Mouse (Mus musculus): ENCODE measurements at regions not wholly inside any gene's neighbourhood (a gene's known extent, or its start where the extent isn't known, plus 50 kb on each side); places are given as distances from the start of the nearest gene placed in this dataset.

DNA sequence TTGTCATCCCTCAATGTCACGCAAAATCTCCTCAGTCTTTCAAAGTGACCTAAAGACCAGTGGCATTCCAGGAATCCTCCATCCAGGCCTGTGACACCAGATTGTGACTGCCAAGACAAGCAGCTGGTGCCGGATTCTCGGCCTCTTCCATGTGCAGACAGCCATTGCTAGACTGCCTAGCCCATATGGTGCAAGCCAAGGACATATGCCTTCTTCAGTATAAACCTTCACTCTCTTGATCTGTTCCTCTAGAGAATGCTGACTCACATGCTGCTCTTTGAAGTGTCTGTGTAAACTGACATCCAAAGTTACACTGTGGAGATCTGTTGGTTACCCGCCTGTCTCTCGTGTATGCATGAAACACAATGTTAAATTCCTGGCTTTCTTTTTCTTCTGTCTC, 589.4 kb upstream of the Kdm8 start:
- no peak overlapping the region for H3K4me3 ChIP-seq (ENCODE audit: low read depth, low read length)
- 79% methylated on average over 5 of the region's 5 CpGs for WGBS
- H3K36me3 ChIP-seq (ENCODE audit: control insufficient read depth, insufficient read depth, low read length): no peaks in the 10 kb centered on the region
- no peaks in the 10 kb centered on the region for H3K27me3 ChIP-seq (replicated peaks; ENCODE audit: control insufficient read depth, insufficient read depth, low read length)
- no peak overlapping the region for H3K4me2 ChIP-seq (ENCODE audit: low read length)
- H3K27ac ChIP-seq (ENCODE audit: low read depth): no peak overlapping the region
- DNase-seq (ENCODE audit: low spot score) (no peak), ATAC-seq (replicated peaks; ENCODE audit: low FRiP score, low TSS enrichment, low read depth) (no peak)
- H3K9me3 ChIP-seq (ENCODE audit: control insufficient read depth, low read length): no peaks in the 10 kb centered on the region
- no peaks in the 10 kb centered on the region for H3K4me1 ChIP-seq (replicated peaks; ENCODE audit: control insufficient read depth, insufficient read depth, low read length)
- H3K9ac ChIP-seq (ENCODE audit: low read length): no peak overlapping the region

DNA sequence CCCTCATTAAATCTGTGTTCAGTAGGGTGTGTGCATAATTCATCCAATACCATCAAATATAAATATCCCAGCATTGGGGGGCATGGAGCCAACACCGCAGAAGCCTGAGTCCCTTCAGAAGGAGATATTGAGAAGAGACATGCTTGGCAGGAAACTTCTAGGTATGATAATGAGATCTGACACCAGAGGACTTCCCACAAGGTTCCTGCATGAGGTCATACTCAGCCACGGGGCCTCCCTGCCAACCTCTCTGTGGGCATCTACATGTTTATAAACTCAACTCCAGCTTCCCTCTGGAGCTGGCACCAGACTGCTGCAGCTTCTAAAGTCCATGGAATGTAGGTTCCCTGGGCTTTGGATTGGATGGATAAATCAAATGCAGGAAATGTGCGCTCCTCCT, 587.4 kb upstream of the Kdm8 start:
- H3K9me3 ChIP-seq (ENCODE audit: control insufficient read depth, low read length): peaks cover under 1% of the 10 kb centered on the region; the same call in 1 of the 2 replicates
- H3K27me3 ChIP-seq (replicated peaks; ENCODE audit: control insufficient read depth, insufficient read depth, low read length): no peaks in the 10 kb centered on the region
- H3K4me1 ChIP-seq (replicated peaks; ENCODE audit: control insufficient read depth, insufficient read depth, low read length): no peaks in the 10 kb centered on the region
- DNase-seq (ENCODE audit: low spot score) (peak; percentile 3), ATAC-seq (replicated peaks; ENCODE audit: low FRiP score, low TSS enrichment, low read depth) (no peak)
- no peak overlapping the region for H3K4me3 ChIP-seq (ENCODE audit: low read depth, low read length)
- WGBS: 80% methylated on average over 3 of the region's 3 CpGs
- H3K27ac ChIP-seq (ENCODE audit: low read depth): no peak overlapping the region
- no peaks in the 10 kb centered on the region for H3K36me3 ChIP-seq (ENCODE audit: control insufficient read depth, insufficient read depth, low read length)
- no peak overlapping the region for H3K4me2 ChIP-seq (ENCODE audit: low read length)
- no peak overlapping the region for H3K9ac ChIP-seq (ENCODE audit: low read length)

DNA sequence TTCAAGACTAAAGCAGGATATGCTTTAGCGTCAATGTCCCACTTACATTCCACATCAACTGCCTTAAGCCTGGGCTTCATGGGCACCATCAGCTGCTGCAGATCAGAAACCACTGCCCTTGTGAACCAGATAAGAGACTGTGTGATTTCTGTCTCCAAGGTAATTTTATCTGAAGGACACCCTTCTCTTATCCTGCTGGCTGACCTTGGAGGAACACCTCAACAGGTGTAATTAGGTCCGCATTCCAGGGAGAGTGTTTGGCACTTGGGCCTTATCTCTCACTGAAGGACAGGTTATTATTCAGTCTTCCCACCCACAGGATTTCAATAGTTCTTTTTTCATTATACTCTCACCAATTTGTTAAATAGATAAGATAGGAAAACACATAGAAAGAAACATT, 583.1 kb upstream of the Kdm8 start:
- 70% methylated on average over 2 of the region's 2 CpGs for WGBS

DNA sequence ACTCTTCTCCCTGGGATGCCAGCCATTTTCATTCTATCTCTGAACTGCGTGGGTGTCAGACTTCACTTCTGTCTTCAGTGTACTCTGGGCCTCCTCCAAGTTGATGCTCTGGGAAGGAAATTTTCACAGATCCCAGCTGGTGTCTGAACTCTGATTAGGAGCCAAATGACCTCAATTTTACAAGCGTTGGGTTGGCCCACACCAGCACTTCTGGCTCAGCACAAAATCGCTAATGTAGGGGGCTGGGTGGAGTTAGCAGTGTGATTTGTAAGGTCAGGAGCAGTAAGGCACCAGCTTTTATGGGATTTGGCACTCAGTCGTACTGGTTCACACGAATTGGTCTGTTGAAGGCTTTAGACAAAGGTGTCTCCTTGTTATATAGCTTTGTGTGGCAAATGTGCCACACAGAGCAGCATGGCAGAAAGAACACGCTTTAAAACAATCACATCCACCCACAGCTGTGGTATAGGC, 576.3 kb upstream of the Kdm8 start:
- Histone ChIP-seq H3K4me3 (ENCODE audit: low read depth, low read length) (no peak overlapping the region), H3K4me2 (ENCODE audit: low read length) (no peak overlapping the region), H3K9ac (ENCODE audit: low read length) (no peak overlapping the region), H3K27me3 (replicated peaks; ENCODE audit: control insufficient read depth, insufficient read depth, low read length) (no peaks in the 10 kb centered on the region), H3K4me1 (replicated peaks; ENCODE audit: control insufficient read depth, insufficient read depth, low read length) (no peaks in the 10 kb centered on the region), H3K9me3 (ENCODE audit: control insufficient read depth, low read length) (no peaks in the 10 kb centered on the region), H3K27ac (ENCODE audit: low read depth) (peak overlapping the region; percentile 47; the same call in 1 of the 2 replicates), H3K36me3 (ENCODE audit: control insufficient read depth, insufficient read depth, low read length) (no peaks in the 10 kb centered on the region)
- WGBS: 45% methylated on average over 6 of the region's 6 CpGs
- DNase-seq (ENCODE audit: low spot score): no peak
- no peak for ATAC-seq (replicated peaks; ENCODE audit: low FRiP score, low TSS enrichment, low read depth)

More for the DNA sequence above, 583.1 kb upstream of the Kdm8 start:
- H3K4me3 ChIP-seq (ENCODE audit: low read depth, low read length): no peak overlapping the region
- H3K4me2 ChIP-seq (ENCODE audit: low read length): no peak overlapping the region
- no peaks in the 10 kb centered on the region for H3K27me3 ChIP-seq (replicated peaks; ENCODE audit: control insufficient read depth, insufficient read depth, low read length)
- no peak overlapping the region for H3K27ac ChIP-seq (ENCODE audit: low read depth)
- no peaks in the 10 kb centered on the region for H3K36me3 ChIP-seq (ENCODE audit: control insufficient read depth, insufficient read depth, low read length)
- DNase-seq (ENCODE audit: low spot score) (no peak), ATAC-seq (replicated peaks; ENCODE audit: low FRiP score, low TSS enrichment, low read depth) (no peak)
- H3K9me3 ChIP-seq (ENCODE audit: control insufficient read depth, low read length): peaks cover 4% of the 10 kb centered on the region; the same call in 1 of the 2 replicates
- H3K4me1 ChIP-seq (replicated peaks; ENCODE audit: control insufficient read depth, insufficient read depth, low read length): no peaks in the 10 kb centered on the region
- no peak overlapping the region for H3K9ac ChIP-seq (ENCODE audit: low read length)

DNA sequence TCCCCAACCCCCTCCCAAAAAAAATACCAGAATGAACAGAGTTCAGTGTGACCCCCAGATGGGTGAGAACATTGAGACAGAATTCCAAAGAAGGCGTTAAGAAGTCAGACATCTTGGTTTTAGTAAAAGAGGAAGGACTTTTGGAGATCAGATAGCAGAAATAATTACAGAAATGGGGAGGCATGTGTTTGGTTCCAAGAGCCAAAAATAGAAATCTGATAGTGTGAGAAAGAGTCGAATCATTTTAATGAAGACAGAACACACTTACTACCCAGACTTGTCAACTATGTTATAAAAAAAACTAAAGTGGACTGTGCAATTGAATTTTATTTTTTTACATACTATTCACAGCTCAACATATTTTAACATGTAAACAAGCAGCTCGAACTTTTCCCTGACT, 575.9 kb upstream of the Kdm8 start:
- 73% methylated on average over 3 of the region's 3 CpGs for WGBS
- DNase-seq (ENCODE audit: low spot score) (no peak), ATAC-seq (replicated peaks; ENCODE audit: low FRiP score, low TSS enrichment, low read depth) (no peak)
- Histone ChIP-seq H3K27me3 (replicated peaks; ENCODE audit: control insufficient read depth, insufficient read depth, low read length) (no peaks in the 10 kb centered on the region), H3K9me3 (ENCODE audit: control insufficient read depth, low read length) (no peaks in the 10 kb centered on the region), H3K9ac (ENCODE audit: low read length) (no peak overlapping the region), H3K4me1 (replicated peaks; ENCODE audit: control insufficient read depth, insufficient read depth, low read length) (no peaks in the 10 kb centered on the region), H3K27ac (ENCODE audit: low read depth) (peak overlapping the region; percentile 47; the same call in 1 of the 2 replicates), H3K4me3 (ENCODE audit: low read depth, low read length) (no peak overlapping the region), H3K4me2 (ENCODE audit: low read length) (no peak overlapping the region), H3K36me3 (ENCODE audit: control insufficient read depth, insufficient read depth, low read length) (no peaks in the 10 kb centered on the region)

DNA sequence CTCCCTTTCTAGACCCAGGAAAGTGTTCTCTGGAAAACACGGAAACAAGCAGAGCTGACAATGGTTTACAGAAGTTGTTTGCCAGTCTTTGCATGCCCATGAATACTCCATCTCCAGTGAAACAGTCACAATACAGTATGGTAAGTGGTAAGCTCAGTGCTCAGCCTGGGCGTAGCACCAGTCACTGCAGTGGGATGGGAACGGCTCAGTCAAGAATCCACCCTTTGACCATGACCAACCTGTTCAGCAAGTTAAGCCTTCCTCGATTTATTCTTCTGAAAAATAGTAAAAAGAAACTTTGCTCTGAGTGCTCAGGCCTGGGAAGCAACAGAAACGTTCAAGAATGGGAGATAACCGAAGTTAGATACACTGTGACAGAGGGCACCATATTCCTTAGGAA, 563.7 kb upstream of the Kdm8 start:
- DNase-seq (ENCODE audit: low spot score) (no peak), ATAC-seq (replicated peaks; ENCODE audit: low FRiP score, low TSS enrichment, low read depth) (no peak)
- H3K4me1 ChIP-seq (replicated peaks; ENCODE audit: control insufficient read depth, insufficient read depth, low read length): no peaks in the 10 kb centered on the region
- no peak overlapping the region for H3K9ac ChIP-seq (ENCODE audit: low read length)
- H3K36me3 ChIP-seq (ENCODE audit: control insufficient read depth, insufficient read depth, low read length): no peaks in the 10 kb centered on the region
- no peaks in the 10 kb centered on the region for H3K9me3 ChIP-seq (ENCODE audit: control insufficient read depth, low read length)
- H3K4me3 ChIP-seq (ENCODE audit: low read depth, low read length): no peak overlapping the region
- no peak overlapping the region for H3K27ac ChIP-seq (ENCODE audit: low read depth)
- no peaks in the 10 kb centered on the region for H3K27me3 ChIP-seq (replicated peaks; ENCODE audit: control insufficient read depth, insufficient read depth, low read length)
- H3K4me2 ChIP-seq (ENCODE audit: low read length): no peak overlapping the region
- 78% methylated on average over 6 of the region's 6 CpGs for WGBS

DNA sequence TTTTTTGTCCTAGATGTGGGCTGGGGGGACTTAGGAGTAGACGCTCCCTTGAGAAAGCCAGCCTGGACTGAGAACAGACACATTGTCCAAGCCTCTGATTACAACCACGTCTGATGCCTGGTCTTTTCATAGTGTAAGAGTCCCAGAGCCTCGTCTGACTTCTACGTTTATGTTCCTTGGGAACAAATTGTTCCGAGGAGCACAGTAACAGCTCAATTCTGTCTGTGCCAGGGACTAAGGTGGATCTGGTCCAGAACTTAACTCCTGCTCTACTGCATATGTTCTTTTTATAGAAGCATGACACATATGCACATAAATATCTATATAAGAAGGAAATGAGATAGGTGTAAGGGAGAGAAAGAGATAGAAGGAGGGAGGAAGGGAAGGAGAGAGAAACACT, 537.2 kb upstream of the Kdm8 start:
- H3K9me3 ChIP-seq (ENCODE audit: control insufficient read depth, low read length): no peaks in the 10 kb centered on the region; the same call in 1 of the 2 replicates
- no peak overlapping the region for H3K4me2 ChIP-seq (ENCODE audit: low read length)
- no peak overlapping the region for H3K9ac ChIP-seq (ENCODE audit: low read length)
- no peak overlapping the region for H3K4me3 ChIP-seq (ENCODE audit: low read depth, low read length)
- no peaks in the 10 kb centered on the region for H3K36me3 ChIP-seq (ENCODE audit: control insufficient read depth, insufficient read depth, low read length)
- ATAC-seq (replicated peaks; ENCODE audit: low FRiP score, low TSS enrichment, low read depth): no peak
- no peaks in the 10 kb centered on the region for H3K27me3 ChIP-seq (replicated peaks; ENCODE audit: control insufficient read depth, insufficient read depth, low read length)
- H3K27ac ChIP-seq (ENCODE audit: low read depth): no peak overlapping the region
- DNase-seq (ENCODE audit: low spot score): no peak
- no peaks in the 10 kb centered on the region for H3K4me1 ChIP-seq (replicated peaks; ENCODE audit: control insufficient read depth, insufficient read depth, low read length)
- WGBS: 49% methylated on average over 5 of the region's 5 CpGs

DNA sequence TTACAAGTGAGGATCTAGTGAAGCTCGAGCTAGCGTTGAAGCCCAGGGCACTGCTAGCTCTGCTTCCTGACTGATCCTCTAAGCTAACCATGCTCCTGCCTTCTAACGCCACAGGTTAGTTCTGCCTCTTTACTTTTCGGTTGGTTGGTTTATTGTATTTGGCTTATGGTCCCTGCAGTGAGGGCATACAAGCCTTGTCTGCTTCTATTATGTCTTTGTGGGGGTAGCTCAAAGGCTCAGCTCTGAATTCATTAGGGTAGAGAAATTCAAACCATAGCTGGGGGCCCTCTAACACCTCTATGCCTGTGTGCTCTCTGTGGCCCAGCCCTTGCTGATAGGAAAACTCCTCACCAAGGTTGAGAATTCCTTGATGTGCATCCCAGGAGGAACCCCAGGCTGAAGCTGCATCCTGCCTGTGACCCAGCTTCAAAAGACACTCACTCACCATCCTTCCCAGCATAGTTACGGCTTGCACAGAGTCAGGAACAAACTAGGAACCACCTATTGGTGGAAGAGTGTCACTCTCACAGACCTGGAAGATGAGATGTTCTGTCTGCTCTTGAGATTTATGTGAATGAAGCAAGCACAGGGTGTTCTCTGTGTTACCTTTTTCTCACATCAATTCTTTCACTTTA, 536.7 kb upstream of the Kdm8 start:
- H3K36me3 ChIP-seq (ENCODE audit: control insufficient read depth, insufficient read depth, low read length): no peaks in the 10 kb centered on the region
- no peak overlapping the region for H3K4me2 ChIP-seq (ENCODE audit: low read length)
- H3K4me3 ChIP-seq (ENCODE audit: low read depth, low read length): no peak overlapping the region
- H3K9ac ChIP-seq (ENCODE audit: low read length): no peak overlapping the region
- H3K9me3 ChIP-seq (ENCODE audit: control insufficient read depth, low read length): no peaks in the 10 kb centered on the region; the same call in 1 of the 2 replicates
- no peak for DNase-seq (ENCODE audit: low spot score)
- H3K4me1 ChIP-seq (replicated peaks; ENCODE audit: control insufficient read depth, insufficient read depth, low read length): no peaks in the 10 kb centered on the region
- WGBS: 67% methylated on average over 5 of the region's 5 CpGs
- no peaks in the 10 kb centered on the region for H3K27me3 ChIP-seq (replicated peaks; ENCODE audit: control insufficient read depth, insufficient read depth, low read length)
- no peak overlapping the region for H3K27ac ChIP-seq (ENCODE audit: low read depth)
- ATAC-seq (replicated peaks; ENCODE audit: low FRiP score, low TSS enrichment, low read depth): no peak

DNA sequence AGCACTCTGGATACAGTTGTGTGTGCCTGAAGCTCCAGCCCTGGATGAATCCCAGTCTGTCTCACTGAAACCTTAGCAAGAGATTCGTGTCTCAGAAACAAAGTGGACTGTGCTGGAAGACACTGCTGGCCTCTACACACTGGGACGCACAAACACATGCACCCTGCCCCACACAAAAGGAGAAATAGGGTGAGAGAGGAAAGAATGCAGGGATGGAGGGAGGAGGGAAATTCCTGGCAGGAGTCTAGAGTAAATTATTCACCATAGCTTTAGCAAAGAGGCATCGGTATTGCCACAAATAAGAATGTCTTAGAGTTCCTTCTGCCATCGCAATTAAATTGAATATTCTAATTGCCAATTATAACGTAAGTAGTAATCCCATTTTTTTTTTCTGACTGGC, 530.4 kb upstream of the Kdm8 start:
- no peaks in the 10 kb centered on the region for H3K27me3 ChIP-seq (replicated peaks; ENCODE audit: control insufficient read depth, insufficient read depth, low read length)
- H3K9ac ChIP-seq (ENCODE audit: low read length): no peak overlapping the region
- DNase-seq (ENCODE audit: low spot score): no peak
- 72% methylated on average over 5 of the region's 5 CpGs for WGBS
- ATAC-seq (replicated peaks; ENCODE audit: low FRiP score, low TSS enrichment, low read depth): no peak
- H3K27ac ChIP-seq (ENCODE audit: low read depth): no peak overlapping the region
- H3K9me3 ChIP-seq (ENCODE audit: control insufficient read depth, low read length): no peaks in the 10 kb centered on the region; the same call in 1 of the 2 replicates
- no peak overlapping the region for H3K4me2 ChIP-seq (ENCODE audit: low read length)
- H3K36me3 ChIP-seq (ENCODE audit: control insufficient read depth, insufficient read depth, low read length): no peaks in the 10 kb centered on the region
- H3K4me3 ChIP-seq (ENCODE audit: low read depth, low read length): no peak overlapping the region
- no peaks in the 10 kb centered on the region for H3K4me1 ChIP-seq (replicated peaks; ENCODE audit: control insufficient read depth, insufficient read depth, low read length)

Data from intestine, embryonic 14.5 days (tissue).